Mouse (Mus musculus) lung, embryonic 14.5 days (tissue): ENCODE data around the gene Tex14. TPM values are rescaled to one million over a fixed set of nuclear protein-coding genes. Genes with fewer than 3 reads are reported as not detected.
"Not testable (repeated sequence)": the region's sequence is repeated elsewhere in the genome, so short reads cannot be mapped to it uniquely, and the experiment has no call there.

ENCODE experiments used
- ATAC-seq: fragments of 200-750 bp; cut with Nextera tagmentation; 2 replicates; pipeline ENCODE4 v1.8.0; 2017; ENCODE audit warnings: mild to moderate bottlenecking, moderate TSS enrichment, moderate library complexity; ENCODE audit not compliant: insufficient read depth
- DNase-seq: peaks from one replicate; pipeline ENCODE4 v3.0.0-alpha.2; 2015
- H3K27ac ChIP-seq: fragments of 300-500 bp; sonication (generic); 2 replicates; pipeline ENCODE4 v1.5.1; 2014; ENCODE audit warnings: low read depth, mild to moderate bottlenecking, moderate library complexity
- H3K27me3 ChIP-seq: fragments of 300-500 bp; sonication (generic); 2 replicates; pipeline ENCODE4 v1.6.1; 2014; ENCODE audit warnings: low read length, control low read depth; ENCODE audit not compliant: insufficient read depth
- H3K36me3 ChIP-seq: fragments of 300-500 bp; sonication (generic); 2 replicates; pipeline ENCODE4 v1.6.1; 2014; ENCODE audit warnings: control low read depth; ENCODE audit not compliant: insufficient read depth
- H3K4me1 ChIP-seq: fragments of 300-500 bp; sonication (generic); 2 replicates; pipeline ENCODE4 v1.6.1; 2014; ENCODE audit warnings: antibody characterized with exemption, control low read depth; ENCODE audit not compliant: insufficient read depth
- H3K4me2 ChIP-seq: fragments of 300-500 bp; sonication (generic); 2 replicates; pipeline ENCODE4 v1.6.1; 2014; ENCODE audit warnings: mild to moderate bottlenecking
- H3K4me3 ChIP-seq: fragments of 300-500 bp; sonication (generic); 2 replicates; pipeline ENCODE4 v1.5.1; 2014; ENCODE audit warnings: low read depth, low read length
- H3K9ac ChIP-seq: fragments of 300-500 bp; sonication (generic); 2 replicates; pipeline ENCODE4 v1.6.1; 2014
- H3K9me3 ChIP-seq: fragments of 300-500 bp; sonication (generic); 2 replicates; pipeline ENCODE4 v1.6.1; 2016; ENCODE audit warnings: low read depth, low read length, control low read depth
- CTCF ChIP-seq: IDR thresholded peaks from 2 replicates; pipeline ENCODE4 v1.5.1; 2016; ENCODE audit warnings: antibody characterized with exemption, low read depth
- WGBS: fragments of 180-500 bp; shearing (Covaris S2); extraction: QIAGEN DNeasy Blood & Tissue Kit; methylation state at CpG from one replicate; pipeline ENCODE4 v1.1.7; 2014; 5-methylcytosine and 5-hydroxymethylcytosine counted together
- polyA plus RNA-seq: library from polyadenylated mRNA; unstranded; fragments of >200 nt; fragmentation: Nextera tagmentation; extraction: Ambion mirVana; gene quantifications from 2 replicates; pipeline ENCODE4 v1.2.1, GENCODE M21; 2014

The Tex14 gene
- polyA plus RNA-seq, 1 experiment from 2014 or later: 0.21 TPM

GRCm38 (mm10) chr11:87367865-87368580, 36.8 kb upstream of the Tex14 start:
- no peak for TF ChIP-seq CTCF
- Histone ChIP-seq H3K4me3 (no peak overlapping the region), H3K4me1 (no peaks in the 10 kb centered on the region), H3K27me3 (no peaks in the 10 kb centered on the region), H3K9me3 (no peaks in the 10 kb centered on the region), H3K36me3 (no peaks in the 10 kb centered on the region), H3K4me2 (no peak overlapping the region), H3K9ac (no peak overlapping the region), H3K27ac (no peak overlapping the region)
- DNase-seq (no peak), ATAC-seq (no peak)
- WGBS: 70% methylated on average over 9 of the region's 9 CpGs

- ATAC-seq: no peak
- H3K4me3 ChIP-seq: no peak overlapping the region
- H3K4me2 ChIP-seq: no peak overlapping the region
- 94% methylated on average over 4 of the region's 4 CpGs for WGBS
- H3K27me3 ChIP-seq: no peaks in the 10 kb centered on the region
- H3K36me3 ChIP-seq: peaks cover 3% of the 10 kb centered on the region; the same call in 1 of the 2 replicates
- DNase-seq: no peak
- H3K4me1 ChIP-seq: no peaks in the 10 kb centered on the region
- no peak overlapping the region for H3K27ac ChIP-seq
- no peak overlapping the region for H3K9ac ChIP-seq
- H3K9me3 ChIP-seq: no peaks in the 10 kb centered on the region
- TF ChIP-seq CTCF: no peak
These were observed 20.3 kb upstream of the Tex14 start for GRCm38 (mm10) chr11:87384551-87384950.

GRCm38 (mm10) chr11:87385676-87386075, 19.2 kb upstream of the Tex14 start:
- TF ChIP-seq CTCF: no peak
- no peak overlapping the region for H3K9ac ChIP-seq
- ATAC-seq (no peak), DNase-seq (no peak)
- H3K9me3 ChIP-seq: no peaks in the 10 kb centered on the region
- no peak overlapping the region for H3K27ac ChIP-seq
- no peak overlapping the region for H3K4me3 ChIP-seq
- WGBS: 92% methylated on average over 1 of the region's 1 CpGs
- H3K27me3 ChIP-seq: no peaks in the 10 kb centered on the region
- H3K4me1 ChIP-seq: no peaks in the 10 kb centered on the region
- no peak overlapping the region for H3K4me2 ChIP-seq
- peaks cover 8% of the 10 kb centered on the region; the same call in 1 of the 2 replicates for H3K36me3 ChIP-seq

- H3K27ac ChIP-seq: no peak overlapping the region
- peak; percentile 66 for TF ChIP-seq CTCF
- 47% methylated on average over 1 of the region's 1 CpGs for WGBS
- no peak for ATAC-seq
- no peaks in the 10 kb centered on the region for H3K9me3 ChIP-seq
- peak; percentile 61 for DNase-seq
- peaks cover 4% of the 10 kb centered on the region; the same call in 1 of the 2 replicates for H3K36me3 ChIP-seq
- H3K9ac ChIP-seq: no peak overlapping the region
- H3K4me3 ChIP-seq: no peak overlapping the region
- H3K4me2 ChIP-seq: no peak overlapping the region
- H3K27me3 ChIP-seq: no peaks in the 10 kb centered on the region
- H3K4me1 ChIP-seq: no peaks in the 10 kb centered on the region
These were observed 11.0 kb upstream of the Tex14 start for GRCm38 (mm10) chr11:87393855-87394254.

- Histone ChIP-seq H3K36me3 (no peaks in the 10 kb centered on the region), H3K4me2 (no peak overlapping the region), H3K9ac (no peak overlapping the region), H3K4me3 (no peak overlapping the region), H3K27ac (no peak overlapping the region), H3K27me3 (no peaks in the 10 kb centered on the region), H3K9me3 (no peaks in the 10 kb centered on the region), H3K4me1 (no peaks in the 10 kb centered on the region)
- ATAC-seq (no peak), DNase-seq (no peak)
- peak; percentile 34; the same call in 1 of the 2 replicates for TF ChIP-seq CTCF
- WGBS: 94% methylated on average over 2 of the region's 2 CpGs
These were observed 6.5 kb upstream of the Tex14 start for GRCm38 (mm10) chr11:87398402-87398801.

- DNase-seq: peak; percentile 99
- 1% methylated on average over 58 of the region's 58 CpGs for WGBS
- H3K4me3 ChIP-seq: peak overlapping the region; percentile 63
- no peaks in the 10 kb centered on the region for H3K36me3 ChIP-seq
- H3K9ac ChIP-seq: peak overlapping the region; percentile 83
- peak; percentile 93 for ATAC-seq
- peak overlapping the region; percentile 97 for H3K27ac ChIP-seq
- no peaks in the 10 kb centered on the region for H3K27me3 ChIP-seq
- H3K4me1 ChIP-seq: no peaks in the 10 kb centered on the region; the same call in 1 of the 2 replicates
- peak overlapping the region; percentile 75 for H3K4me2 ChIP-seq
- no peaks in the 10 kb centered on the region for H3K9me3 ChIP-seq
- TF ChIP-seq CTCF: no peak
These were observed 583 bp upstream of the Tex14 start for GRCm38 (mm10) chr11:87404111-87404853.

- WGBS: 53% methylated on average over 3 of the region's 3 CpGs
- not testable (repeated sequence) for H3K9ac ChIP-seq
- DNase-seq: peak; percentile 57
These were observed 8.5 kb downstream of the Tex14 start for GRCm38 (mm10) chr11:87413412-87413811.

More at GRCm38 (mm10) chr11:87413412-87413811, 8.5 kb downstream of the Tex14 start:
- H3K36me3 ChIP-seq, ATAC-seq, H3K4me2 ChIP-seq, H3K27ac ChIP-seq, H3K4me1 ChIP-seq, H3K27me3 ChIP-seq, H3K9me3 ChIP-seq, H3K4me3 ChIP-seq: not testable (repeated sequence)
- peak; percentile 40; the same call in 1 of the 2 replicates for TF ChIP-seq CTCF
